Mouse (Mus musculus) small intestine, adult 2 months (tissue): ENCODE results near the gene Ncmap.

Experiments
- CTCF ChIP-seq: fragments of 200-500 bp; IDR thresholded peaks from 2 replicates; pipeline ENCODE4 v1.5.1; 2012; ENCODE audit warnings: low read depth, mild to moderate bottlenecking, control low read depth, inconsistent platforms, low read length, moderate library complexity, mixed read lengths; ENCODE audit not compliant: insufficient replicate concordance, insufficient read length; ENCODE audit errors: extremely low read depth
- POLR2A ChIP-seq: fragments of 200-500 bp; IDR thresholded peaks from 2 replicates; pipeline ENCODE4 v1.6.1; 2012; ENCODE audit warnings: low read depth, mild to moderate bottlenecking, control low read depth, inconsistent platforms, low read length, moderate library complexity

DNA sequence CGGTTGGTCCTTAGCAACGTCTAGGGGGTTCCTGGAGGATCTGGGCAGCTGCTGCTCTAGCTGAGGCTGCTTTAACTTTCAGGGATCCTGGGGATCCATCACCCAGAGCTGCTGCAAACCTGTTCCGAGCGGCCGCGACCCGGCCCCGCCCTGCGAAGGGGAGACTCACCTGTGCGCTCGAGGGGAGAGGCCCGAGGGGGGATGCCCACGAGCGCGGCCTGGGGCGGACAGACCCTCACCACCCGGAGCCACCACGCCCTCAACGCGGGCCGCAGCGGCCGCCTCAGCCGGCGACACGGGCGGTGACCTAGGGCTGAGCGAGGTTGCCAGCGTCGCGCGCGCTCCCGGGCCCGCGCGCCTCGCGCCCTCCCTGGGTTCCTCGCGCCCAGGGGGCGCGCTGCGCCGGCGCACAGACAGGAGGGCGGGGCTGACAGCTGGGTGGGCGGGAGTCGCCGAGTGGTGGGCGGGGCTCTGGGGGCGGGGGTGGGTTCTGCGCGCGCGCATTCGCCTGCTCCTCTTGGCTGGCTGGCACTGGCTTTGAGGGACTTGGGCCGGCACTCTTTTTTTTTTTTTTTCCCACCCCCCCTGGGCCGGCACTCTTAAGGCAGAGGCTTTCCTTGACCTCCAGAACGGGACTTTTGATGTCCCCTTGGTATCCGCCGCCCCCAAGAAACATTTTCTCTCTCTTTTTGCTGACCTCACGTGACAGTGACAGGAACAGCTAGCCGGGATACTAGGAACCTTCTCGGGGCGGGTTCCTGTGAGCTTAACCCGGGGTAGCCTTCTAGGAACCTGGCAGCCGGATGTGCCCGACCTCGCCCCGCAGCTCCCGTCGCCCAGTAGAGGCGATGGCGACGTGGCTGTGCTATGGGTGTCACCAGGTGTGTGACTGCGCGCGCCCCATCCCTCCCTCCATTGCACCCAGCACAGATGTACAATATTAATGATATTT, 35.7 kb upstream of the Ncmap start, which contains the start of gene Rcan3:
- TF ChIP-seq CTCF = no peak
- no peak; the same call in 1 of the 2 replicates for TF ChIP-seq POLR2A
